Mouse (Mus musculus) c-Kit-negative CD71-positive TER-119-positive erythroid progenitor cells, embryonic 14.5 days (primary cell): ENCODE measurements around the gene Luc7l3.

Source experiments
- DNase-seq: peaks from one replicate; pipeline ENCODE4 v3.0.0-alpha.2; 2013; ENCODE audit warnings: low read depth, low spot score

Luc7l3 gene

GRCm38 (mm10) chr11:94338347-94338746, 16.6 kb upstream of the Luc7l3 start:
- no peak for DNase-seq

DNA sequence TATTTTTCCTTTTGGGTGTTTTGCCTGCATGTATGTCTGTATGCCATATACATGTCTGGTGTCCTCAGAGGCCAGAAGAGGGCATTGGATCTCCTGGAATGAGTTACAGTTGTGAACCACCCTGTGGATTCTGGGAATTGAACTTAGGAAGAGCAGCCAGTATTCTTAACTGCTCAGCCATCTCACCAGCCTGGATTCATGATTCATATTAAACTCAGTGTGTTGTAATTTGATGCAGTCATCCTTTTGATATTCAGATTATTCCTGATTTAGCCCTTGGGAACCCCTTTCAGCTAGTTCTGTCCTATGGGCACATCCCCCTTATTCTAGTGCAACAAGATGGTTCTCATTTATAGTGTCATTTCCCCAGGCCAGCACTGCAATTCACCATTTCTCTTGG, 14.8 kb upstream of the Luc7l3 start:
- no peak for DNase-seq

GRCm38 (mm10) chr11:94334386-94334968, 12.7 kb upstream of the Luc7l3 start:
- DNase-seq = peak; percentile 60

GRCm38 (mm10) chr11:94332726-94333125, 10.9 kb upstream of the Luc7l3 start:
- no peak for DNase-seq

- no peak for DNase-seq
Measured at GRCm38 (mm10) chr11:94330211-94330610, 8.4 kb upstream of the Luc7l3 start.

GRCm38 (mm10) chr11:94329270-94329891, 7.6 kb upstream of the Luc7l3 start:
- no peak for DNase-seq

- DNase-seq = no peak
Measured at GRCm38 (mm10) chr11:94328644-94329025, 6.8 kb upstream of the Luc7l3 start.

DNA sequence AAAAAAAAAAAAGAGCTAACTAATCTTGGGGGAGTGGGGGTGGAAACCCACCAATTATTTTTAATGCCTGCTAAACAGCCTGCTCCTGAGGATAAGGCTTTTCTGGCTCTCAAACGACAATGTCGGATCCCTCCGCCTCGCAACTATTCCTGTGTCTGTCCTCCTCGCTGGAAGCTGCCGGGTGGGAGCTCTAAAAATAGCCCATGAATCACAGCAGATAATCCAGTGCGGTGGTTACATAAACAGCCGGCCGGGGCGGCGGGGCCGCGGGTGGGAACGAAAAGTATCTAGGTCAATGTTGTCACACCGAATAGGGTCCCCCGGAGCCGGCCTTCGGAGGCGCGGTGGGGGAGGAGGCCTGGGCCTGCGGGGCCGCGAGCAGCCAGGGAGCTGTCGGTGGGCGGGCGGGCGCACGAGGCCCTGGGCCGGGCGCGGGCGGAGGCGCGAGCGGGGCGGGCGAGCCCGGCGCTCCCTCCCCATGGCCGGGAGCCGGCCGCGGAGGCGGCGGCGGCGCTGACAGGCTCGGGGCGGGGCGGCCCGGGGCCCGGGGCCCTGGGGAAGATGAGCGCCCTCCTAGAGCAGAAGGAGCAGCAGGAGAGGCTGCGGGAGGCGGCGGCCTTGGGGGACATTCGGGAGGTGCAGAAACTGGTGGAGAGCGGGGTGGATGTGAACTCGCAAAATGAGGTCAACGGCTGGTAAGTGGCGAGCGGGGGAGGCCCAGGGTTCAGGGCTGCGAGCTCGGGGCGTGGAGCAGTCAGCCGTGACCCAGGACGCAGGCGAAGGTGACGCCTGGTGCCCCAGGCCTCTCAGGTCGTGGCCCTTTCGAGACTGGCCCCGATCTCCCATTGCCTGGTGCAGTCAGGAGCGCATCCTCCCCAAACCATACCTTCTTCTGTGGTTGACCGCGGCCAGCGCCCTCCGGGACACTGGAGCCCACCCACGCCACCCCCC, 6.2 kb upstream of the Luc7l3 start, which contains the start of gene Ankrd40:
TSS of gene Ankrd40 (plus strand) at position 309 of the 951 bp plus-strand sequence.
- DNase-seq = peak; percentile 58

DNA sequence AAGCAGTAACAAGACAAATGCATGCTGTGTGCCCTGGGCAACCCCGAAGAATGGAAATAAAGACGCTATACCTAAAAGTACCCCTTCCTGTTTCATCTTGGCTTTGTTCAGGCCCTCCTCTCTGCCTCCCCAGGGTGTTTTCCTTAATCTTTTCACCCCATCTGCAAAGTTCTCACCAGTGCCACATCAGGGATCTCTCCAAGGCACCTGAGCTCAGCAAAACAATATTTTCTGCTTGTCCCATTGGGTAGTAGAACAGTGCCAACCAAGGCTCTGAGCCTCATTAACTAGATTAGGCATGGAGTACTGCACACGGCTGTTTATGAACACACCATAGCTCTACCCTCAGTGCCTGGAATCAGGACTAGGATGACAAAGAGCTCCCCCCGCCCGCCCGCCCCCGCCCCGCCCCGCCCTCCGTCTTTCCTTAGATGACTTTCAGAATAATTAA, 5.2 kb upstream of the Luc7l3 start:
- DNase-seq = no peak

DNA sequence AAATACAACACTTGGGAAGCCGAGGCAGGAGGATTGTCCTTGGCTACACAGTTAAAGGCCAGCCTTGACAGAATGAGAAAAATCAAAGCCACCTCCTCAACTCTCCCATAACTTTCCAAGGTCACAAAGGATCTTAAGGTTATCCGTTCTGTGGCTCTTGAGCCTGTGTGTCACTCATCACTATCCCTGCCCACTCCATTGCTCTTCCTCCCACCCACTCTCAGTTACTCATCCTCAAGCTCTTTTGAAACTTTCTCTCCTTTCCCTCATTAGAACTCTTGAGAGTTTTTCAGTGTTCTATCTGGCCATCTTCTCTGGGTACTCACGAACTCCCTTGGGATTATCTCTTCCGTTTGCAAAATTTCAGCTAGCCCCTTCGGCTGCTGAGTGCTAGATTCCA, 2.8 kb upstream of the Luc7l3 start:
- no peak for DNase-seq

- DNase-seq = no peak
Measured at GRCm38 (mm10) chr11:94323271-94323925, 1.6 kb upstream of the Luc7l3 start.

- DNase-seq = no peak
Measured at GRCm38 (mm10) chr11:94322636-94323035, 848 bp upstream of the Luc7l3 start.

DNA sequence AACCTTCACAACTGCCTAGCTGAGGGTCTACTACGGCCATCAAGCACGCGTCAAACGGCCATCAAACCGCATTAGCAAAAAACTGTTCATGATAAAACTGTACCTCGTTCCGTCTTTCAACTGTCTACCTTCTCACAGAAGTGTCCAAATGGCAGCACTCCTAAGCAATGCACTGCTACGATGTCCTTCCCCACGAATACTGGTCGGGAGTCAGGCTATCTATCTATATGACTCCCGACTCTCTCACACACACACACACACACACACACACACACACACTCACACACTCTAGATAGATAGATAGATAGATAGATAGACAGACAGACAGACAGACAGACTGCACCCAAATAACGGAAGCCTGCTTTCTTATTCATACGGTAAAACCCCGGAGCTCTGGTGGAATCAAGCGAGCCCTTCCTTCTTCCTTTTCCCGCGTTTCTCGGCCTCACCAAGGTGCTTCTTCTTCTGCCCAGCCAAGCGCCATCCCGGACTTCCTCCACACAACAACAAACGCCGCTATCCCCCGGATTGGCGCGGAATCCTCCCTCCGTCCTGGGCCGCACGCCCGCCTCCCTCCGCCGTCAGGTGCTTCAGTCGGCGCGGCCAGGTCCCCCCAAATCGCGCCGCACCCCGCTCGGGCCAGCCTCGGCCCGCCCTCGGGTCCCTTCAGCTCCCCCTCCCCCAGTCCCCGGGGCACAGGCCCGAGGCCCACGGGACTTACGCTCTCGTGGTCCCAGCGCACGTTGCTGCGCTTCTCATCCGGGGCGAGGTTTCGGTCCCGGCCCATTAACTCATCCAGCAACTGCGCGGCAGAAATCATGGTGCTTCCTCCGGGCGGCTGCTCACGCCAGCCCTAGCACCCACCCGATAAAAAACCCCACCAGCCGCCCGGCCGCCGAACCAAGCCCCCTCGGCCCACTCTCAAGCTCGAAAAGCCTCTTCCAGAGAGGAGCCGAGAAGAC, 538 bp downstream of the Luc7l3 start:
- peak; percentile 52 for DNase-seq

- no peak for DNase-seq
Measured at GRCm38 (mm10) chr11:94318056-94318455, 3.7 kb downstream of the Luc7l3 start.

DNA sequence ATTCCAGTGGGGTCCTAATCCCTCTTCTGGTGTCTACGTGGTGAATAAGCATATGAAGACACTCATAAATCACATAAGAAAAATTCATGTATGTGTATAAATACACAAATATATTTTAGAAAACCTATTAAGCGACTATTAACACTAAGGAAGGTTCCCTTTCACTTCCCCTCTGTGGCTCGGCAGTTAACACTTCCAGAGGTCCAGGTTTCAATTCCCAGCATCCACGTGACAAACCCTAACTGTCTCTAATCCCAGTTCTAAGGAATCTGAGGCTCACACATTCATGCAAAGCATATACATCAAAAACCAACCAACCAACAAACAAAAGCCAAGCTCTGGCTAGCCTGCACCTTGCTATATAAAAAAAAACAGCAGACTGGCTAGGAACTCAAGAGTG, 4.3 kb downstream of the Luc7l3 start:
- no peak for DNase-seq

DNA sequence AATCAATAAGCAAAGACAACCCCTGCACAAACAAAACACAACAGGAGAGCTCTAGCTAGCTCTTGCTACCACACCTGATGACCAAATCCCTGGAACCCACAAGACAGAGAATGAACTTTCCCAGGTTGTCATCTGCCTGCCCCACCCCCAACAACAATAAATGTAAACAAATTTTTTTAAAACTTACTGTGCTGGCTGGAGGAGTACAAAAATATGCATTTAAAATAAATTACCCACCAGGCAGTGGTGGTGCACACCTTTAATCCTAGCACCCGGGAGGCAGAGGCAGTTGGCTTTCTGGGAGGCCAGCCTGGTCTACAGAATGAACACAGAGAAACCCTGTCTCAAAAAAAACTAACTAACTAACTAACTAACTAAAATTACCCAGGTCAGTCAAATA, 4.8 kb downstream of the Luc7l3 start:
- DNase-seq = no peak

DNA sequence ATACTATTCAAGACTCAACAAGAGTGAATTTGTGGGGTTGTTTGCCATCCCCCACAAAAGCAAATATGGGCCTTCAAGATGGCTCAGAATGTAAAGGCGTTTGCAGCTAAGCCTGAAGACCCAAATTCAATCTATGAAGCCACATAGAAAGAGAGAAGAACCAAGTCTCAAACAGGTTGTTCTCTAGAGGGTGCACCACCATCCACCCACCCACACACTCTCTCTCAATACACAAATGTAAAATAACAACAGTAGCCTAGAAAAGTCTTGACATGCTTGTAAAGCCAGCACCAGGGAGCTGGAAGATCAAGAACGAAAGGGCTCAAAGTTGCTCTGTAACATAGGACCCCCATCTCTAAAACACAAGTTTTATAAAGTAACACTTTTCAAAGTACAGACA, 5.3 kb downstream of the Luc7l3 start:
- no peak for DNase-seq

DNA sequence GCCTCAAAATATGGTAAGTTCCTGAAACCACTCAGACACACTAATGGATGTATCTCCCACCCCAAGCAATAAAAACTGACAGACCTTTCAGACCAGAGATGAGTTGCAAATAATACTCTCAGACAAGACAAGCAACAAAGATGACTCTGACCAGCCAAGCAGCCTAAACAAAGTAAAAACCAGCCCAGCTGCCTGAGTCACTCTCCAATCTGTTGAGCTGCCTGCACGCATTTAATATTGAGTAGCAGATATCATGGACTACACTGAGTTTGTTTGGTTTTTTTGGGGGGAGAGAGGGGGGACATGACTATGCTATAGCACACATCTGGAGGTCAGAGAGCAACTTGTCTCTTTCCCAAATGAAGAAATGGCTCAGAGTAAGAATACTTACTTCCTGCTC, 6.5 kb downstream of the Luc7l3 start:
- DNase-seq = no peak

DNA sequence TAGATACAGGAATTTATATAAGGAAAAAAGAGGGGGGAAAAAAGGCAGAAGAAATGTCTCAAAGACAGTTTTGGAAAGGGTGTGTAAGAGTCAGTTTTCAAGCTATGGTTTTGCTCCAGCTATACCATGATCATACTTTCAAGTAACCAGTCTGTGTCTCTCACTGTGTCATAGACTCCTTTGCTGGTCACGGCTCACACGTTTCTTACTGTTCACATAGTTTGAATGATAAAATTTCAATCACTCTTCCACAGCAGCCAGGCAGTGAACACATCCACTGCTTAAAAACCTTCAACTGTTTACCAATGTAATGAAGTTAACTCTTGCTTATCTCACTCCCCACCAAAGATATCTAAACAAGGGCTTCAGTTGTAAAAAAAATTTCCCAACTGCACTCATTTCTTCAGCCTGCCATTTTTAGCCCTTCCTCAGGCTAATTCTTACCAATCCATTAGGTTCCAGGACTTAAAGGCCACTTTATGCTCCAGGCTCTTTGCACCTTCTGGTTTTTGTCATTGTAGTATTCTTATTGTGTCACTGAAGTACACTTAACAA, 7.6 kb downstream of the Luc7l3 start:
- DNase-seq = no peak

- DNase-seq = no peak
Measured at GRCm38 (mm10) chr11:94312733-94313132, 9.1 kb downstream of the Luc7l3 start.
